Mouse (Mus musculus) kidney, embryonic 14.5 days (tissue): ENCODE results near the gene Tmem167. TPM values are rescaled to one million over a fixed set of nuclear protein-coding genes. Genes with fewer than 3 reads are reported as not detected.

Experiments
- ATAC-seq: fragments of 200-750 bp; cut with Nextera tagmentation; 2 replicates; pipeline ENCODE4 v1.8.0; 2017; ENCODE audit warnings: moderate number of reproducible peaks, mild to moderate bottlenecking, moderate TSS enrichment, moderate library complexity; ENCODE audit not compliant: low FRiP score, low TSS enrichment
- H3K27ac ChIP-seq: fragments of 300-500 bp; sonication (generic); 2 replicates; pipeline ENCODE4 v1.5.1; 2014; ENCODE audit warnings: low read depth, mild to moderate bottlenecking, low read length, moderate library complexity, mixed read lengths
- H3K27me3 ChIP-seq: fragments of 300-500 bp; sonication (generic); 2 replicates; pipeline ENCODE4 v1.6.1; 2014; ENCODE audit warnings: mild to moderate bottlenecking, low read length; ENCODE audit not compliant: control insufficient read depth, insufficient read depth
- H3K36me3 ChIP-seq: fragments of 300-500 bp; sonication (generic); 2 replicates; pipeline ENCODE4 v1.6.1; 2014; ENCODE audit warnings: low read length, mixed read lengths; ENCODE audit not compliant: control insufficient read depth, insufficient read depth
- H3K4me1 ChIP-seq: fragments of 300-500 bp; sonication (generic); 2 replicates; pipeline ENCODE4 v1.6.1; 2014; ENCODE audit warnings: low read length, mixed read lengths; ENCODE audit not compliant: control insufficient read depth, insufficient read depth
- H3K4me2 ChIP-seq: fragments of 300-500 bp; sonication (generic); replicated peaks from 2 replicates; pipeline ENCODE4 v1.6.1; 2014; ENCODE audit warnings: low read depth, mild to moderate bottlenecking, low read length
- H3K4me3 ChIP-seq: fragments of 300-500 bp; sonication (generic); 2 replicates; pipeline ENCODE4 v1.5.1; 2014; ENCODE audit warnings: mild to moderate bottlenecking, low read length
- H3K9ac ChIP-seq: fragments of 300-500 bp; sonication (generic); 2 replicates; pipeline ENCODE4 v1.6.1; 2014; ENCODE audit warnings: low read depth, mild to moderate bottlenecking, low read length, moderate library complexity
- H3K9me3 ChIP-seq: fragments of 300-500 bp; sonication (generic); 2 replicates; pipeline ENCODE4 v1.6.1; 2016; ENCODE audit warnings: low read length; ENCODE audit not compliant: control insufficient read depth
- WGBS: fragments of 180-500 bp; shearing (Covaris S2); extraction: QIAGEN DNeasy Blood & Tissue Kit; methylation state at CpG from one replicate; pipeline ENCODE4 v1.1.7; 2014; 5-methylcytosine and 5-hydroxymethylcytosine counted together
- polyA plus RNA-seq: library from polyadenylated mRNA; unstranded; fragments of >200 nt; fragmentation: Nextera tagmentation; extraction: Ambion mirVana; gene quantifications from 2 replicates; pipeline ENCODE4 v1.2.1, GENCODE M21; 2014

Tmem167 gene
- polyA plus RNA-seq, 1 experiment from 2014 or later: 88.9 TPM

- Histone ChIP-seq H3K4me1 (peaks cover 6% of the 10 kb centered on the region; the same call in 1 of the 2 replicates), H3K36me3 (no peaks in the 10 kb centered on the region), H3K4me3 (no peak overlapping the region), H3K4me2 (no peak overlapping the region), H3K9me3 (no peaks in the 10 kb centered on the region), H3K27ac (peak overlapping the region; percentile 9; the same call in 1 of the 2 replicates), H3K9ac (no peak overlapping the region), H3K27me3 (no peaks in the 10 kb centered on the region)
- 30% methylated on average over 4 of the region's 4 CpGs for WGBS
- ATAC-seq: peak; percentile 28; the same call in 1 of the 2 replicates
Observed at GRCm38 (mm10) chr13:90170100-90170781, 81.3 kb downstream of the Tmem167 start.

- Histone ChIP-seq H3K9me3 (no peaks in the 10 kb centered on the region), H3K4me1 (peaks cover 6% of the 10 kb centered on the region; the same call in 1 of the 2 replicates), H3K4me2 (no peak overlapping the region), H3K9ac (no peak overlapping the region), H3K27me3 (no peaks in the 10 kb centered on the region), H3K27ac (peak overlapping the region; percentile 9; the same call in 1 of the 2 replicates), H3K36me3 (no peaks in the 10 kb centered on the region), H3K4me3 (no peak overlapping the region)
- peak; percentile 71; the same call in 1 of the 2 replicates for ATAC-seq
- 3% methylated on average over 2 of the region's 2 CpGs for WGBS
Observed at GRCm38 (mm10) chr13:90170782-90171179, 81.9 kb downstream of the Tmem167 start.

- Histone ChIP-seq H3K4me1 (peaks cover 6% of the 10 kb centered on the region; the same call in 1 of the 2 replicates), H3K27me3 (no peaks in the 10 kb centered on the region), H3K4me3 (no peak overlapping the region), H3K9me3 (no peaks in the 10 kb centered on the region), H3K9ac (no peak overlapping the region), H3K36me3 (no peaks in the 10 kb centered on the region), H3K4me2 (no peak overlapping the region), H3K27ac (no peak overlapping the region; the same call in 1 of the 2 replicates)
- ATAC-seq: peak; percentile 95
Observed at GRCm38 (mm10) chr13:90171390-90171789, 82.5 kb downstream of the Tmem167 start.

GRCm38 (mm10) chr13:90175662-90176061 lies 86.7 kb downstream of the Tmem167 start:
- H3K27ac ChIP-seq: no peak overlapping the region
- no peak overlapping the region for H3K9ac ChIP-seq
- H3K9me3 ChIP-seq: no peaks in the 10 kb centered on the region
- H3K27me3 ChIP-seq: no peaks in the 10 kb centered on the region
- ATAC-seq: no peak
- no peaks in the 10 kb centered on the region for H3K36me3 ChIP-seq
- no peak overlapping the region for H3K4me3 ChIP-seq
- H3K4me1 ChIP-seq: peaks cover under 1% of the 10 kb centered on the region; the same call in 1 of the 2 replicates
- WGBS: 73% methylated on average over 2 of the region's 2 CpGs
- no peak overlapping the region for H3K4me2 ChIP-seq

- Histone ChIP-seq H3K4me1 (no peaks in the 10 kb centered on the region), H3K27me3 (no peaks in the 10 kb centered on the region), H3K9me3 (no peaks in the 10 kb centered on the region), H3K4me2 (no peak overlapping the region), H3K27ac (no peak overlapping the region), H3K36me3 (no peaks in the 10 kb centered on the region), H3K4me3 (no peak overlapping the region), H3K9ac (no peak overlapping the region)
- ATAC-seq: no peak
Observed at GRCm38 (mm10) chr13:90182262-90182661, 93.3 kb downstream of the Tmem167 start.

GRCm38 (mm10) chr13:90183536-90183935 lies 94.6 kb downstream of the Tmem167 start:
- Histone ChIP-seq H3K4me2 (no peak overlapping the region), H3K9ac (no peak overlapping the region), H3K27ac (no peak overlapping the region), H3K4me1 (no peaks in the 10 kb centered on the region), H3K36me3 (no peaks in the 10 kb centered on the region), H3K27me3 (no peaks in the 10 kb centered on the region), H3K4me3 (no peak overlapping the region), H3K9me3 (no peaks in the 10 kb centered on the region)
- WGBS: 89% methylated on average over 7 of the region's 7 CpGs
- no peak for ATAC-seq

GRCm38 (mm10) chr13:90186694-90187093 lies 97.8 kb downstream of the Tmem167 start:
- Histone ChIP-seq H3K4me3 (no peak overlapping the region), H3K4me1 (no peaks in the 10 kb centered on the region), H3K36me3 (no peaks in the 10 kb centered on the region), H3K9ac (no peak overlapping the region), H3K27me3 (no peaks in the 10 kb centered on the region), H3K4me2 (no peak overlapping the region), H3K9me3 (no peaks in the 10 kb centered on the region), H3K27ac (no peak overlapping the region)
- no peak for ATAC-seq
- WGBS: 89% methylated on average over 2 of the region's 2 CpGs

- Histone ChIP-seq H3K4me2 (no peak overlapping the region), H3K27ac (no peak overlapping the region; the same call in 1 of the 2 replicates), H3K9me3 (no peaks in the 10 kb centered on the region), H3K27me3 (no peaks in the 10 kb centered on the region), H3K9ac (no peak overlapping the region), H3K4me3 (no peak overlapping the region), H3K36me3 (no peaks in the 10 kb centered on the region), H3K4me1 (no peaks in the 10 kb centered on the region)
- peak; percentile 76 for ATAC-seq
- 58% methylated on average over 1 of the region's 1 CpGs for WGBS
Observed at GRCm38 (mm10) chr13:90188021-90188420, 99.1 kb downstream of the Tmem167 start.

GRCm38 (mm10) chr13:90191794-90192193 lies 102.9 kb downstream of the Tmem167 start:
- ATAC-seq: no peak
- no peaks in the 10 kb centered on the region for H3K4me1 ChIP-seq
- WGBS: 71% methylated on average over 6 of the region's 6 CpGs

More at GRCm38 (mm10) chr13:90191794-90192193, 102.9 kb downstream of the Tmem167 start:
- H3K9me3 ChIP-seq: no peaks in the 10 kb centered on the region
- no peaks in the 10 kb centered on the region for H3K27me3 ChIP-seq
- no peak overlapping the region for H3K4me2 ChIP-seq
- H3K9ac ChIP-seq: no peak overlapping the region
- H3K27ac ChIP-seq: no peak overlapping the region
- H3K4me3 ChIP-seq: no peak overlapping the region
- H3K36me3 ChIP-seq: no peaks in the 10 kb centered on the region
